Mouse (Mus musculus): Measurements from ENCODE around the gene Cacna1i. TPM values are rescaled to one million over a fixed set of nuclear protein-coding genes. Genes with fewer than 3 reads are reported as not detected.

Gene Cacna1i
- total RNA-seq, 2 experiments from 2014 or later, result 36.1 to 41.4 TPM

DNA sequence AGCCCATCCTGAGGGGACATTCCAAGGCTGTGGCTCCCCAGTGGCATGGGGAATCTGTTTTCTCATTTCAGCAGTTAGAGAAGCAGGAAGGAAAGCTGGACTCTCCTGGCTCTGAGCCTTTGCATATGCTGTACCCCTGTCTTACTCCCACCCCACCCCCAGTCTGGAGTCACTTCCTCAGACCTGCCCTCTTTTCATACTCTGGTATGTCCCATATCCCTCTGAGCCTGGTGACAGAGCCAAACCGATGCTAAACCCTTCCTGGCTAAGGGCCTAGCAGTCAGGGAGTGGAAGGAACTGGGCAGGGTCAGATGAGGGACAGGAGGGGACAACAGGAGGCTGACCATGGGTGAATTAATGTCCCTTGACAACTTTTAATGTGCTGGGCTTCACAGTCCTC, 120.8 kb downstream of the Cacna1i start:
- no peak for TF ChIP-seq CTCF (conservative IDR thresholded peaks at IDR 0.05)
- no peak for DNase-seq (ENCODE audit: low spot score in 2 of 2)
- H3K27ac ChIP-seq, result no peak overlapping the region
- H3K4me3 ChIP-seq, result no peak overlapping the region

DNA sequence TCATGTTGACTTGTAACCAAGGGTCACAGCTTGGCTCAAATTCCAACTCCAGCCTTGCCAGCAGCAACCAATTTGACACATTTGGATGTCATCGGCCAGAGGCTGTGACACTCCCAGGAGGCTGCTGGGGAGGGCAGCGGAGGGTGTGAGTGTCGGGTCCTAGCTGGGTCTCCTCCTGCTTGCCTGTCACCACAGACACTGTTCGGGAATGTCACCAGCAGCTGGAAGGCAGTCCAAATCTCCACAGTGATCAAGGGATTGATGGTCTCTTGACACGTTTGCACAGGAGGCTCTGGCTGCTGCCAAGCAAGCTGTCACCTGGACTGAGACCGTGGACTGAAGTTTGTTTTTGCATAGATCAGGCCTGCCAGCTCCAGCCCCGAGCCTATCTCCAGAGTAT, 123.6 kb downstream of the Cacna1i start:
- Histone ChIP-seq H3K4me3 (no peak overlapping the region), H3K27ac (no peak overlapping the region)
- no peak for TF ChIP-seq CTCF (conservative IDR thresholded peaks at IDR 0.05)
- no peak for DNase-seq (ENCODE audit: low spot score in 2 of 2)

DNA sequence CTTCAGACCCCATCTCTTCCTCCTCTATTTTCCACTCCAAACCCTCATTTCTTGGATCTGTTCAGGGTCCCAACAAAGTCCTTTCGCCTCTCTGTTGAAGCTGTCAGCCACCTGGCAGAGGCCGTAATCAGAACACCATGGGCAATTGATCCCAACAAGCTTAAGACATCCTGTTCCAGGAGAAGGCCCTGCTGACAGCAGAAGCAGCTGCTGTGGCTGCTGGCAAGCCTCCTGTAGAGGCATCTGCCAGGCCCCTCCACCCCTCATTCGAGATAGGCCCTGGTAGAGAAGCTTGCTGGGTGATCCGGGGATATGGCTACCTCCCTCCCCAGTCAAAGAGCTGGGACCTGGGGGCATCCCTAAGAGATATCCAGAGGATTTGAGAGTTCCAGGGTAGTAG, 126.0 kb downstream of the Cacna1i start:
- DNase-seq (ENCODE audit: low spot score in 2 of 2), result no peak
- no peak overlapping the region for H3K4me3 ChIP-seq
- no peak for TF ChIP-seq CTCF (conservative IDR thresholded peaks at IDR 0.05)
- H3K27ac ChIP-seq, result no peak overlapping the region

DNA sequence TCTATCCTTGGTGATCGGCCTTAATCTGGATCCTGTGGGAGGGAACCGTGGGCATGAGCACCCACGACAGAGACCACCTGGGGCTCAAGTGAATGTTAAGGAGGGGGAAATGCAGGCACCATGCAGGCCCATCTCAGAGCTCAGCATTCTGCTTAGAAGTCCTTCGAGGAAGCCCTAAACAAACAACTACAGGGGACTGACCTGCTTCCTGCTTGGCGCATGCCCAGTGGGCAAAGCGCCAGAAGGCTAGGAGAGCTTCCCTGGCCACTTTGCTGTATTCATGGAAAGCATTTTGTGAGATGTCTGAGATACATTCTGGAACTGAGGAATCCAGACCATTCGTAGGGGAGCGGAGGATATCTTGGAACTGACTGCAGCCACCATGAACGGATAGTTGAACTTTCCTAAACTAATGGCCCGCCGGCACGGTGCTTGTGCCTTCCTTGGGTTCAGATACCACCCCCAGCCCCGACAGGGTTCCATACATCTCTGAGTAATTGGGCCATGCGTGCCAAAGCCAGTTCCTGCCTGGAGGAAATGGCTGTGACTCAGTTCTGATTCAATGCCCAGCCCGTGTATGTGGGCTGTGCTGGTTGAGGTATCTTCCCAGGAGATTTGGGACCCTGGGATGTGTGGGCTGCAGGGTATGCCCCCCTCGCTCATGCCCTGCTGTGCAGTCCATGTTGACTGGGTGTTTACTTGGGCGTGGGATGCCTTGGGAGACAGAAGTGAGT, 127.1 kb downstream of the Cacna1i start:
- H3K27ac ChIP-seq, result no peak overlapping the region
- no peak for DNase-seq (ENCODE audit: low spot score in 2 of 2)
- TF ChIP-seq CTCF (conservative IDR thresholded peaks at IDR 0.05), result no peak
- H3K4me3 ChIP-seq, result no peak overlapping the region

DNA sequence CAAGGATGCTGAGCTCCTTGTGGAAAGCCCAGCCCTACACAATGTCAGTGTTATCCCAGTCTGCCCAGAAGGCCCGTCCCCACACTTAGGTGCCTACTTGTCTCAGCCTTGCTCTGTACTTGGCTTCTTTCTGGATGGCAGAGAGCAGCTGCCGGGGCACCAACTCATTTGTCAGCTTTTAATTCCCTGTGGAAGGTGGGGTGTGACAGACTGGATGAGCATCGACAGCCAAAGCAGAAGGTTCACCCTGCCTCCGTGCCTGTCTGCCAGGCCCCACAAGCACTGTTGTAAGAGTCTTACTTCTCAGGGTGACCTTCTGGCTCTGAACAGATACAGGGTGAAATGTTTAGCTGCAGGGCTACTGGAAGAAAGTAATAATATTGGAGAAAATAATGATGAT, 128.1 kb downstream of the Cacna1i start:
- DNase-seq (ENCODE audit: low spot score in 2 of 2), result no peak
- no peak overlapping the region for H3K27ac ChIP-seq
- TF ChIP-seq CTCF (conservative IDR thresholded peaks at IDR 0.05), result no peak
- H3K4me3 ChIP-seq, result no peak overlapping the region

DNA sequence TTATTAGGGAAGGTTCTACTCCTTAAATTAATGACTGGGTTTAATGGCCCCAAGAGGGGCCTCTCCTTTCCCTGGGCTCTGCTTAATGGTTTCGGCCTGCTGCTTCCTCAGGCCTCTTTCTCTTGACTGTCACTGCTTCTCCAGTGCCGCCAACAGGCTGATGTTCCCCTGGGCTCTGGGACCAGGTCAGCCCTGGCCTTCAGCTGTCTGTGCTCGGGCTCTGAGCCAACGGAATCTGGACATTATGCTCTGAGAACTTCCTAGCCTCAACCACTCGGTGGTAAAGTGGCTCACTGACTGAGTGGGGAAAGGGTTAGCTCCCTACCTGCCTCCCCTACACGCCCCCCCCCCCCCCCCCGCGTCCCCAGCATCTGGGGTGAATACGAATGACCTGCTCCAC, 130.0 kb downstream of the Cacna1i start:
- H3K4me3 ChIP-seq, result no peak overlapping the region
- DNase-seq (ENCODE audit: low spot score in 2 of 2), result no peak
- TF ChIP-seq CTCF (conservative IDR thresholded peaks at IDR 0.05), result no peak
- H3K27ac ChIP-seq, result no peak overlapping the region

DNA sequence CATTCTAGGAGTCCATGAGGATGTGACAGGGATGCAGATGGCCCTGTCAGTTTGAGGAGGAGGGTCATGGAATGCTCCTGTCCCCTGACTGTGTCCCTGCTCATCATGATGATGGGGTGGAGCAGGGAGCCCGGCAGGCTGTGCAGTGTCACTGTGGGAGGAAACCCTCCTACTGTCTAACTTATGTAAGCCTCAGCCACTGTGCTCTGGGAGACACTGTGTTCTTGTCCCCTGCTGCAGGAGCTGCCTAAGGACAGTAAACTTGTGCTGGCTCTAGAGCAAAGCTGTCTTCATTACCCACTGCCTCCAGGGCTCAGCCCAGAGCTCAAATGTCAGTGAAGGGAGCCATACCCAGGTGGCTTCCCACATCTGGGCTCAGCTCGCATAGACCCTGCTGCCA, 131.1 kb downstream of the Cacna1i start:
- no peak overlapping the region for H3K27ac ChIP-seq
- no peak for TF ChIP-seq CTCF (conservative IDR thresholded peaks at IDR 0.05)
- DNase-seq (ENCODE audit: low spot score in 2 of 2), result peak in 1 of 2 experiments; percentile 25
- H3K4me3 ChIP-seq, result no peak overlapping the region

DNA sequence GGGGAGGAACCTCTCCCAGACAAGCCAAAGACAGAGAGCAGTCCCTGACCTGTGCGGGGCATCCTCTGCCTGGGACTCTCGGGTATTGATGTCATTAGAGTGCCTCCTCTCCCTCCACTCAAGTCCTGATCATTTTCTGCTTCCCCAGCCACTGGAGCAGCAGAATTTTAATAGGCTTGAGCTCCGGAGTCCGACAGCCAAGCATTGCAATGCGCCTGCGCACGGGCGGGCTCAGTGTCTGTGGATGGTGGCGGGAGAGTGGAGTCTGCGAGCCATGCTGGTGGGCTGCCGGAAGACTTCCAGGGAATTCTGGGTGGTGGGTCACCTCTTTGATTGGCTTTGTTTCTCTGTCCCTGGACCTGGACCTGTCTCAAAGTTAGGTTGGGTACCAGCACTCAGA, 143.3 kb downstream of the Cacna1i start:
- no peak for TF ChIP-seq CTCF (conservative IDR thresholded peaks at IDR 0.05)
- DNase-seq (ENCODE audit: low spot score in 2 of 2), result peak; percentile 19 to 41
- Histone ChIP-seq H3K27ac (no peak overlapping the region), H3K4me3 (no peak overlapping the region)

DNA sequence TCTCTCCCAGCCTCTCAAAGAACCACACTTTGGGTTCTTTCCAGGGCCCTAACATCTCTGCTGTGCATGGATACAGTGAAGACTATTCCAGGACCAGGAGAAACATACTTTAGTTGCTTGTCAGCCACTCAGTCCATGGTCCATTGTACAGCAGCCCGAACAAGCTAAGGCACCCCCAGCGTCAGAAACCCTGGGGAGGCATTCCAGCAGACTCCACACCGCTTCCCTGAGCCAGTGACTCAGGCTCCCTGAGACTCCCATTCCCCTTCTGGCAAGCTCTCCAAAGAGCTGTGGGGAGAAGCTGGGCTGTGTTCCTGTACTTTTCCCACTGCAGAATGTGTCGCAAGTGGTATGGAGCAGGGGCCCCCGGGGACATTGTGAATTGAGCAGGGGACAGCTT, 149.9 kb downstream of the Cacna1i start:
- Histone ChIP-seq H3K4me3 (no peak overlapping the region), H3K27ac (no peak overlapping the region)
- no peak for TF ChIP-seq CTCF (conservative IDR thresholded peaks at IDR 0.05)
- no peak for DNase-seq (ENCODE audit: low spot score in 2 of 2)

DNA sequence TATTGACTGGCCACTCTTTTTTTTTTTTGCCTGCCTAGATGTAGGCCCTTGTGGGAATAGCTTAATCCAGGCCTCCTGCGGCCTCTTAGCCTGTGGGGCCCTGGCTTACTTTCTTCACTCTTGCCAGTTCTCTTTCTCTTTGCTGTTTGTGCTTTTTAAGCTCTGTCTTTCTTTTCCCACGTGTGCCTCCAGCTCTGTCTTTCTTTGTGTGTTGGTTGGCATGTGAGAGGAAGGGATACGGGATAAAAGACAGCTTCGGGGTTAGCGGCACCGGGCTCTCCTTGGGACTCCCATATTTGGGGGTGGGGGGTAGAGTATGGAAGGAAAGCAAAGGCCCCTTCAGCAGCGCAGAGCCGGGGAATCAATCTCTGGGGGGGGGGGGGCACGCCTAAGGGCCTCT, 151.0 kb downstream of the Cacna1i start:
- Histone ChIP-seq H3K27ac (no peak overlapping the region), H3K4me3 (no peak overlapping the region)
- no peak for DNase-seq (ENCODE audit: low spot score in 2 of 2)
- no peak for TF ChIP-seq CTCF (conservative IDR thresholded peaks at IDR 0.05)

DNA sequence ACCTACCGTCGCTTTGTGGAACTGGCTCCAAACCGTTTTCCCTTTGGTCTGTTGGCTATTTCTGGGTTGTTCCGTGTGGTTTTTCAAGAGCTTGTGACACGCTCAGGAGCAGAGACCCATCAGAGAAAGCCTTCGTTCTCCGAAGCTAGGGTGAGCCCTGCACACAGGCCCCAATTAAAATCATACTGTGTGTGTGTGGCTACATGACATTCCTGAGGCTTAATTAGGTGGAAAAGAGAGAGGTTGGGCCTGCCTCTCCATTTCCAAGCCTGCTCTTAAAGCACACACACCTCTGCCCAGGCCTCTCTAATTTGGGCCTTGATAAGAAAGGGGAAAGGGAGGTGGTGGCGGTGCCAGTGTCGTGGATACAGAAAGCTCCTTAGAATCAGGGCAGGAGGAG, 151.4 kb downstream of the Cacna1i start:
- no peak overlapping the region for H3K4me3 ChIP-seq
- TF ChIP-seq CTCF (conservative IDR thresholded peaks at IDR 0.05), result no peak
- no peak for DNase-seq (ENCODE audit: low spot score in 2 of 2)
- H3K27ac ChIP-seq, result no peak overlapping the region

DNA sequence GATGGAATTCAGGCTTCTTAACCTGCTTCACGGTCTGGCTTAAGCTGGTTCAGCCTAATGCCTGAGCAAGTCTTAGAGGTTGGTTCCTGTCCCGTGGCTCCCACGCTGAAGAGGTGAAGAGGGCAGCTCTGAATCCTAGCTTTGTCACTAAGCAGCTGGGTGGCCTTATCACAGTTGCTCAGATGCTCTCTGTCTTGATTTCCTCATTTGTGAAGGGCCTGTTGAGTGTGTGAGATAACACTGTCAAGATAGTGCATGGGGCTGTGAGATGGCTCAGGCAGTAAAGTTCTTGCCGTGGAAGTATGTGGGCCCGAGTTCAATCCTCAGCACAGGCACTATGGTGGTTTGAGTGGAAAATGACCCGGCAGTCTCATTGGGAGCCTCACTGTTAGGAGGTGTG, 153.2 kb downstream of the Cacna1i start:
- DNase-seq (ENCODE audit: low spot score in 2 of 2), result no peak
- H3K27ac ChIP-seq, result no peak overlapping the region
- H3K4me3 ChIP-seq, result no peak overlapping the region
- TF ChIP-seq CTCF (conservative IDR thresholded peaks at IDR 0.05), result no peak

DNA sequence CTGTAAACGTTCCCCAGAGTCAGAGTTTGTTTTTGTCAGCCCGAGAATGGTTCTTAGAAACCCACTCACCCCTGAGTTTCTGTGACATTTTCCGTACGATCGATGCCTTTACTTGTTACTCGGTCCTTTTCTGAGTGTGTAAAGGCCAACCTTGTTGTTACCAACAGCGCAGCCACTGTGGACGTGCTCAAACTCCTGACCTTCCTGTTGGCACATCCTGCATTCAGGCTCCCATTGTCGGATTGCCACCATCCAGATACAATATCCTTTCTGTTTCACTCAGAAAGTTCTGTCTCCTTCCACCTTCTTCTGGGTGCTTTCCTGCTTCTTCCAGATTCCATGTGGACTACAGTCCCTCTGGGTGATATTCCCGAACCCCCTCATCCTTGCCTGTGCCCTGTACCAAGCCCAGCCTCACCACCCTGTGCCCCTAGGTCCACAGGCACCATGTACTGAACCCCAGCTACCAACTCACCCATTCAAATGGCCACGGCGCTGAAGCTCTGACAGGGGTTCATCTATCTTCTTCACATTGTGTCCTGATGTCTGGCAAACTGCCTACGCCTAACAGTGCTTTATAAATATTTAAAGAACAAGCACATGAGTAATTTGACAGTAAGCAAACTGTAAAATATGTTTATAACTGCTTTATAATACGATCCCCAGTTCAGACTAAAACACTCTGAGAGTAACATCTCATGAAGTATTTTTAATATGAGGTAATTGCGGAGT, 159.1 kb downstream of the Cacna1i start:
- peak overlapping the region; percentile 70 for H3K27ac ChIP-seq
- no peak for TF ChIP-seq CTCF (conservative IDR thresholded peaks at IDR 0.05)
- no peak overlapping the region for H3K4me3 ChIP-seq
- no peak for DNase-seq (ENCODE audit: low spot score in 2 of 2)

Other genes with a start within 250 kb of the Cacna1i start
- gene Syngr1, start 195.9 kb upstream of the Cacna1i start, total RNA-seq (2021), result 100 to 1,000 TPM; 356 to 380 TPM
- 100 to 1,000 TPM; 558 to 583 TPM for gene Rpl3, start 195.4 kb upstream of the Cacna1i start, total RNA-seq (2021)
- gene Tab1, start 154.1 kb upstream of the Cacna1i start, total RNA-seq (2021), result 10 to 100 TPM; 28.2 to 30.2 TPM
- 100 to 1,000 TPM; 109 to 115 TPM for gene Mgat3, start 113.5 kb upstream of the Cacna1i start, total RNA-seq (2021)
- gene Mief1, start 53.2 kb upstream of the Cacna1i start, total RNA-seq (2021), result 10 to 100 TPM; 31.0 to 32.2 TPM
- 10 to 100 TPM; 20.4 to 24.6 TPM for gene AC140267.1, start 51.4 kb upstream of the Cacna1i start, total RNA-seq (2021)
- 10 to 100 TPM; 85.7 to 94.3 TPM for gene Atf4, start 32.1 kb upstream of the Cacna1i start, total RNA-seq (2021)
- 10 to 100 TPM; 32.5 to 37.0 TPM for gene Rps19bp1, start 22.9 kb upstream of the Cacna1i start, total RNA-seq (2021)